8 mouse cellular contexts compared by ENCODE assay signal in the genomic region with DNA sequence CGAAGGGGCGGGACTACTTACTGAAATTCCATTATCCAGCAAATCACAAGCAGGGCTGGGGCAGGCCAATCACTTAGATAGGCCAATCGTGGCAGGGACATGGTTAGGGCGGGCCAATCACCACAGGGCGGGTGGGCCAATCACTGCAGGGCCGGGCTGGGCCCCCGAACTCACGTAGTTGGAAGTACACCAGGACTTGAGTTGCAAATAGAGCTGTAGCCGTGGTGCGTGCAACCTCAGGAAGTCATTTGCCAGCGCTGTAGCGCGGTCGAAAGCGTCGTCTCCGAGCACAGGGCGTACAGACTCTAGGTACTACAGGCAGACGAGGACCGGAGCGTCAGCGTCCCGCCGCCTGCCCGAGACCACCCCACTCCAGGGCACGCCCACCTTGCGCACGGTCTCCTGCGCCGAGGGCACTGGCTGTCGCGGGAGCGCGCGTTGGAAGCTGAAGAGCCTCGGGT. TPM values are rescaled to one million over a fixed set of nuclear protein-coding genes. Genes with fewer than 3 reads are reported as not detected.
DNase-seq lines count a peak whose midpoint lies in the region; ATAC-seq and TF ChIP-seq lines count a peak whose summit lies in the region.

No protein-coding gene starts in this region.

- H3K27me3 ChIP-seq in hindbrain, embryonic 15.5 days: no peaks in the 10 kb centered on the region

- TF ChIP-seq CTCF in left cerebral cortex, adult 2 months (IDR thresholded peaks at IDR 0.05): no peak

- peak overlapping the region; percentile 82 for H3K4me2 ChIP-seq in hindbrain, embryonic 15.5 days

- DNase-seq in ZHBTc4 (ENCODE audit: low read depth, low spot score): peak; percentile 98
- DNase-seq in cerebellum, postnatal 36 days: peak; percentile 73 to 79
- DNase-seq in gastrocnemius, adult 18-20 months (ENCODE audit: low spot score): peak; percentile 83
- DNase-seq in left cerebral cortex, adult 2 months (ENCODE audit: extremely low spot score in 1 of 2, low spot score in 2 of 2): peak; percentile 72 to 80
- peak; percentile 92 to 95 for DNase-seq in right cerebral cortex, postnatal 10 days (ENCODE audit: low spot score in 2 of 2)
- peak; percentile 45 for DNase-seq in urinary bladder, postnatal 10 days (ENCODE audit: low spot score)

- peak overlapping the region; percentile 46 for H3K4me3 ChIP-seq in hindbrain, embryonic 15.5 days
- peak overlapping the region; percentile 49 for H3K4me3 ChIP-seq in left cerebral cortex, adult 2 months

- peaks cover 42% of the 10 kb centered on the region for H3K4me1 ChIP-seq in hindbrain, embryonic 15.5 days (replicated peaks)

- H3K9ac ChIP-seq in hindbrain, embryonic 15.5 days: peak overlapping the region; percentile 66

- peaks cover 24% of the 10 kb centered on the region for H3K36me3 ChIP-seq in hindbrain, embryonic 15.5 days

- no peaks in the 10 kb centered on the region for H3K9me3 ChIP-seq in hindbrain, embryonic 15.5 days

- peak; percentile 96 for ATAC-seq in hindbrain, embryonic 15.5 days (ENCODE audit: low FRiP score, low read depth)
- ATAC-seq in megakaryocyte, adult 5-6 weeks (ENCODE audit: poor library complexity, severe bottlenecking): peak; percentile 83

- intact Hi-C loops in left cerebral cortex, adult 2 months (cut with DNase I): no loop called here

- H3K27ac ChIP-seq in hindbrain, embryonic 15.5 days (replicated peaks): peak overlapping the region; percentile 79
- peak overlapping the region; percentile 4; the same call in 1 of the 2 replicates for H3K27ac ChIP-seq in left cerebral cortex, adult 2 months

- 0% methylated on average over 36 of the region's 36 CpGs for WGBS in hindbrain, embryonic 15.5 days

RNA-seq across cellular contexts. Expression of a gene that starts 4.4 kb away (rescaled TPM):
- total RNA-seq in gastrocnemius, adult 18-20 months (2021): 1 to 10 TPM in 1 of 2 experiments, under 1 TPM in 1; 0.64 to 1.4 TPM
- polyA plus RNA-seq in hindbrain, embryonic 15.5 days (2015; fragmentation: Nextera tagmentation; extraction: Ambion mirVana): 56.1 and 58.1 TPM in 2 replicates
- 100 to 1,000 TPM in 1 of 2 experiments, 10 to 100 TPM in 1; 97.9 to 102 TPM for total RNA-seq in left cerebral cortex, adult 2 months (2021)
- total RNA-seq in megakaryocyte, adult 5-6 weeks (2015): not detected in 2 replicates
- 0.12 TPM in 1 of 2 replicates, not detected in the other for total RNA-seq in megakaryocyte, adult 5-6 weeks (2017)

RNA-seq across cellular contexts. Expression of a gene that starts 16.1 kb away (rescaled TPM):
- total RNA-seq in gastrocnemius, adult 18-20 months (2021): 100 to 1,000 TPM; 119 to 139 TPM
- polyA plus RNA-seq in hindbrain, embryonic 15.5 days (2015; fragmentation: Nextera tagmentation; extraction: Ambion mirVana): 584 and 590 TPM in 2 replicates
- total RNA-seq in left cerebral cortex, adult 2 months (2021): 100 to 1,000 TPM; 143 to 150 TPM
- total RNA-seq in megakaryocyte, adult 5-6 weeks (2015): 48.4 and 55.7 TPM in 2 replicates
- total RNA-seq in megakaryocyte, adult 5-6 weeks (2017): 40.0 and 42.9 TPM in 2 replicates

RNA-seq across cellular contexts. Expression of a gene that starts 27.2 kb away (rescaled TPM):
- 10 to 100 TPM; 15.0 to 19.1 TPM for total RNA-seq in gastrocnemius, adult 18-20 months (2021)
- polyA plus RNA-seq in hindbrain, embryonic 15.5 days (2015; fragmentation: Nextera tagmentation; extraction: Ambion mirVana): 57.4 and 58.1 TPM in 2 replicates
- total RNA-seq in left cerebral cortex, adult 2 months (2021): 10 to 100 TPM; 36.4 to 36.9 TPM
- total RNA-seq in megakaryocyte, adult 5-6 weeks (2015): 60.8 and 76.8 TPM in 2 replicates
- total RNA-seq in megakaryocyte, adult 5-6 weeks (2017): 84.8 and 89.4 TPM in 2 replicates

RNA-seq across cellular contexts. Expression of a gene that starts 27.3 kb away (rescaled TPM):
- total RNA-seq in gastrocnemius, adult 18-20 months (2021): not detected
- polyA plus RNA-seq in hindbrain, embryonic 15.5 days (2015; fragmentation: Nextera tagmentation; extraction: Ambion mirVana): 0.10 and 0.14 TPM in 2 replicates
- total RNA-seq in left cerebral cortex, adult 2 months (2021): 1 to 10 TPM; 2.8 to 3.0 TPM
- total RNA-seq in megakaryocyte, adult 5-6 weeks (2015): not detected in 2 replicates
- total RNA-seq in megakaryocyte, adult 5-6 weeks (2017): not detected in 2 replicates

RNA-seq across cellular contexts. Expression of a gene that starts 28.3 kb away (rescaled TPM):
- 1 to 10 TPM; 8.4 to 8.5 TPM for total RNA-seq in gastrocnemius, adult 18-20 months (2021)
- 12.8 and 13.3 TPM in 2 replicates for polyA plus RNA-seq in hindbrain, embryonic 15.5 days (2015; fragmentation: Nextera tagmentation; extraction: Ambion mirVana)
- total RNA-seq in left cerebral cortex, adult 2 months (2021): 1 to 10 TPM; 3.0 to 3.8 TPM
- total RNA-seq in megakaryocyte, adult 5-6 weeks (2015): 16.8 and 18.7 TPM in 2 replicates
- 14.1 and 17.7 TPM in 2 replicates for total RNA-seq in megakaryocyte, adult 5-6 weeks (2017)

Comparison
In these comparisons a context has a peak if more than half of its experiments do, and no peak if none do; other contexts are left out.
1. Peak in every context shown above with its lines: DNase-seq, ATAC-seq, H3K4me3 ChIP-seq and H3K27ac ChIP-seq.
2. DNase-seq: peak in every context shown above with its lines; median percentile 98 in ZHBTc4; 94 in right cerebral cortex, postnatal 10 days; 83 in gastrocnemius, adult 18-20 months; 76 in cerebellum, postnatal 36 days; 76 in left cerebral cortex, adult 2 months; 45 in urinary bladder, postnatal 10 days.
3. RNA of a gene that starts 4.4 kb away (total RNA-seq): 97.9 to 102 TPM in left cerebral cortex, adult 2 months; 0.64 to 1.4 TPM in gastrocnemius, adult 18-20 months and 0.12 TPM in megakaryocyte, adult 5-6 weeks; every median in the first group is over 10 times any median in the second.